Mouse (Mus musculus) adrenal gland, adult (tissue): Measurements from ENCODE around the gene Igsf3.

Source experiments
- DNase-seq, 2 experiments: peaks; one replicate each; pipeline ENCODE4 v3.0.0; 2022 to 2023; ENCODE audit warnings: low spot score in 1 of 2; ENCODE audit not compliant: inconsistent age in 2 of 2

Gene Igsf3

GRCm38 (mm10) chr3:101500393-101501051 is 123.6 kb downstream of the Igsf3 start:
- peak; percentile 82 to 93 for DNase-seq

GRCm38 (mm10) chr3:101501611-101502010 is 124.7 kb downstream of the Igsf3 start:
- no peak for DNase-seq

- DNase-seq, result peak; percentile 53 to 70
These were observed 125.3 kb downstream of the Igsf3 start for GRCm38 (mm10) chr3:101502086-101502760.

- peak; percentile 91 to 96 for DNase-seq
These were observed 129.3 kb downstream of the Igsf3 start for GRCm38 (mm10) chr3:101506179-101506578.

GRCm38 (mm10) chr3:101506970-101507702 is 130.3 kb downstream of the Igsf3 start:
- peak; percentile 91 to 95 for DNase-seq

GRCm38 (mm10) chr3:101507766-101508165 is 130.9 kb downstream of the Igsf3 start:
- DNase-seq, result no peak

- peak in 1 of 2 experiments; percentile 53 for DNase-seq
These were observed 133.0 kb downstream of the Igsf3 start for GRCm38 (mm10) chr3:101509707-101510544.

GRCm38 (mm10) chr3:101510632-101511031 is 133.7 kb downstream of the Igsf3 start:
- DNase-seq, result no peak
